Mouse (Mus musculus): ENCODE results near the gene Tuba3a.
A peak's percentile ranks its signal among the peaks of the same experiment; 100 is the strongest.

Gene Tuba3a

DNA sequence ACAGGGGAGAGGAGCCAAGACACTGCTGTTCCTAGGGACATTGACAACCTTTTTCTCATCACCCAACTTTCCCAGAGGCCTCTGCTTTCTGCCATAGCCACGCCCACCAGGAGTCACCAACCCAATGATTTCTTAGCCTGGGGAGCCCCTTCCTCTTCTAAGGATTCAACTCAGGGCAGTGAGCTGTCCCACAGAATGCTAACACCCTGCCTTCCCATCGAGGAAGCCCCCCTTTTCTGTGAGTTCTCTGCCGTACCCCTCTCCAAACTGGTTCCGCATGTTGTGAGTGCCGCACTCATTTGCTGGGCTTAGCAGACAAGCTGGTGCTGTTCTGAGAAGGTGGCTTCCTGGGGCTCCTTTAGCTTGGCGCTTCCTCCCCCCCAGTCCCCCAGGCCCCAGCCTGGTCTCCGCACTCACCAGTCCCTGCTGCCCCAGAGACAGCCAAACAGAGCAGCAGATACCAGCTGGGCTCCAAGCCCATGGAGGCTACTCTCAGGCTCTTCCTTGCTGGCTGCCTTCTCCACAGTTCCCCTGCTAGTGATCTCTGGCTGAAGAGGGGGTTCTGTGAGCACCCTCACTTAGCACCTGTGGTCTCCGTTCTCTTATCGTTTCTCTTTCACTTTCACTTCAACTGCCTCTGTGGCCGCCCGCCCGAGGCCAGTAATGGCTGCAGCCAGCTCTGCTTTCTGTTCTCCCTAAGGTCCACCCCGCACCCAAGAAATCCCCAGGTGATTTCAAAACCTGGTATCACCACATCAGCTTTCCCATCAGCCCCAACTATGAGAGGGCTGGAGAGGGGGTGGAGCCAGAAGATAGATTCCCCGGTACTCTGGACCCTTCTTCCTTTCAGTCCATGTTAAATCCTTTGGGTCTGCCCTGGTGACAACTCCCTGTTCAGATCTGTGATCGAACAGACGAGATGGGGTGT, 54.5 kb downstream of the Tuba3a start, which contains the start of gene Tapbpl:
Tapbpl (minus strand) TSS at position 744 of the 928 bp plus-strand sequence.
- peak; percentile 41 to 43 for DNase-seq (ENCODE audit: low spot score in 2 of 2)

DNA sequence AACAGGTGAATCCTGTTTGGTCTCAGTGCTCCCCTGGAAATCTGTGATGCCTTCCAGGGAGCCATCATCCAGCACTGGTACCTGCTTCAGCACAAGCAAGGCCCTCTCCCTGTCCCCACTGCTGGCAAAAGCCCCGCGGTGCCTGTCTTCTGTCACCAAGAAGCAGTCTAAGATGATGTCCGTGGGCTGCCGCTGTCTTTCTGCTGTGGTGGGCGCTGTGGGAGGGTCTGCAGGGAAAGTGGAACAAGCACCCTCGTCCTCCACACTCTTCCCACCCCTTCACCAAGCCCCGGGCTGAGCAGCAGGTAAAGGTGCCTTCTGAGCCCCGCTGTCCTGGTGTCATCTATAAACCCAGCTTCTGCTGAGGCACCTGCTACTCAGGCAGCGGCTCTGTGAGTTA, 55.3 kb downstream of the Tuba3a start:
- no peak for DNase-seq (ENCODE audit: low spot score in 2 of 2)

All from right cerebral cortex, adult 2 months (tissue).